Mouse (Mus musculus) C2C12 (cell line): ENCODE measurements around the gene Acsm4.

Experiments used
- CEBPB ChIP-seq: IDR thresholded peaks from one replicate; pipeline ENCODE4 v1.6.1; 2011; ENCODE audit warnings: low read depth, mild to moderate bottlenecking, control low read depth, moderate library complexity
- CTCF ChIP-seq: IDR thresholded peaks from one replicate; pipeline ENCODE4 v1.5.1; 2011; ENCODE audit not compliant: control insufficient read depth, insufficient read depth, insufficient read length
- MAX ChIP-seq: IDR thresholded peaks from one replicate; pipeline ENCODE4 v1.6.1; 2011; ENCODE audit warnings: mild to moderate bottlenecking, control low read depth
- MYOD1 ChIP-seq: IDR thresholded peaks from one replicate; pipeline ENCODE4 v1.6.1; 2011; ENCODE audit warnings: low read depth; ENCODE audit not compliant: control insufficient read depth, insufficient read length
- MYOG ChIP-seq: IDR thresholded peaks from one replicate; pipeline ENCODE4 v1.6.1; 2011; ENCODE audit not compliant: control insufficient read depth, insufficient read length; ENCODE audit errors: extremely low read depth
- USF1 ChIP-seq: IDR thresholded peaks from one replicate; pipeline ENCODE4 v1.6.1; 2011; ENCODE audit warnings: low read depth, mild to moderate bottlenecking, control low read depth, moderate library complexity

- TF ChIP-seq CTCF: no peak
- TF ChIP-seq MYOG: no peak
- no peak for TF ChIP-seq USF1
- no peak for TF ChIP-seq MYOD1
- TF ChIP-seq CEBPB: no peak
- TF ChIP-seq MAX: no peak
These were observed 37.8 kb downstream of the Acsm4 start for GRCm38 (mm10) chr7:119727621-119728020.
